Mouse (Mus musculus) left cerebral cortex, adult 2 months (tissue): ENCODE measurements at regions not wholly inside any gene's neighbourhood (a gene's known extent, or its start where the extent isn't known, plus 50 kb on each side); places are given as distances from the start of the nearest gene placed in this dataset.
A peak's percentile ranks its signal among the peaks of the same experiment; 100 is the strongest.
"Not testable (repeated sequence)": the region's sequence is repeated elsewhere in the genome, so short reads cannot be mapped to it uniquely, and the experiment has no call there.

Experiments
- DNase-seq, 2 experiments: peaks; one replicate each; pipeline ENCODE4 v3.0.0; 2021 to 2022; ENCODE audit warnings: low spot score in 2 of 2, mixed read lengths in 1 of 2; ENCODE audit errors: extremely low spot score in 1 of 2
- H3K27ac ChIP-seq: fragments of 200-600 bp; 2 replicates; pipeline ENCODE4 v1.8.1; 2022
- H3K4me3 ChIP-seq: fragments of 200-600 bp; 2 replicates; pipeline ENCODE4 v1.8.1; 2022
- intact Hi-C: fragments of 180-260 bp; cut with DNase I; formaldehyde crosslinking; loops from one replicate; pipeline ENCODE4 v1.15.1; 2025

DNA sequence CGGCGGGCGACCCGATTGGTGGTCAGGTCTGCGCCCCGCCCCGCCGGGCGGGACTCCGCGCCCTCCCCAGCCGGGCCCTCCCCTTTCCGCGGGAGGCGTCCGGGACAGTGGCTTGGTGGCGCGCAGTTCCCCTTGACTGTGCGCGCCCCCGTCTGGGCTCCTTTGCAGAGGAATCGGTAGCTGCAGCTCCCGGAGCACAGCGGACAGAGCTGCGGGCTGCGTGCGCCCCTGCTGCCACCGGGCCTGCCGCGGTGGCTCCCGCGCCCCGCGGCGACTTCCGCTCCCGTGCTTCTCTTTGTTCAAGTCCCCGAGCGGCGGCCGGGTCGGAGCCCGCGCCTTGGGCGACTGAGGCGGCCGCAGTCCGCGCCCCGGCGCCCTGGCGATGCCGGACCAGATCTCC is 566.6 kb upstream of the Gm21863 start:
- peak; percentile 24 to 31 for DNase-seq
- H3K4me3 ChIP-seq: peak overlapping the region; percentile 28
- intact Hi-C loops, H3K27ac ChIP-seq: not testable (repeated sequence)
